Mouse (Mus musculus) lung, embryonic 14.5 days (tissue): ENCODE results near the gene Rras. TPM values are rescaled to one million over a fixed set of nuclear protein-coding genes. Genes with fewer than 3 reads are reported as not detected.

Experiments used
- ATAC-seq: fragments of 200-750 bp; cut with Nextera tagmentation; 2 replicates; pipeline ENCODE4 v1.8.0; 2017; ENCODE audit warnings: mild to moderate bottlenecking, moderate TSS enrichment, moderate library complexity; ENCODE audit not compliant: insufficient read depth
- DNase-seq: peaks from one replicate; pipeline ENCODE4 v3.0.0-alpha.2; 2015
- H3K27ac ChIP-seq: fragments of 300-500 bp; sonication (generic); 2 replicates; pipeline ENCODE4 v1.5.1; 2014; ENCODE audit warnings: low read depth, mild to moderate bottlenecking, moderate library complexity
- H3K27me3 ChIP-seq: fragments of 300-500 bp; sonication (generic); 2 replicates; pipeline ENCODE4 v1.6.1; 2014; ENCODE audit warnings: low read length, control low read depth; ENCODE audit not compliant: insufficient read depth
- H3K36me3 ChIP-seq: fragments of 300-500 bp; sonication (generic); 2 replicates; pipeline ENCODE4 v1.6.1; 2014; ENCODE audit warnings: control low read depth; ENCODE audit not compliant: insufficient read depth
- H3K4me1 ChIP-seq: fragments of 300-500 bp; sonication (generic); 2 replicates; pipeline ENCODE4 v1.6.1; 2014; ENCODE audit warnings: antibody characterized with exemption, control low read depth; ENCODE audit not compliant: insufficient read depth
- H3K4me2 ChIP-seq: fragments of 300-500 bp; sonication (generic); 2 replicates; pipeline ENCODE4 v1.6.1; 2014; ENCODE audit warnings: mild to moderate bottlenecking
- H3K4me3 ChIP-seq: fragments of 300-500 bp; sonication (generic); 2 replicates; pipeline ENCODE4 v1.5.1; 2014; ENCODE audit warnings: low read depth, low read length
- H3K9ac ChIP-seq: fragments of 300-500 bp; sonication (generic); 2 replicates; pipeline ENCODE4 v1.6.1; 2014
- H3K9me3 ChIP-seq: fragments of 300-500 bp; sonication (generic); 2 replicates; pipeline ENCODE4 v1.6.1; 2016; ENCODE audit warnings: low read depth, low read length, control low read depth
- CTCF ChIP-seq: IDR thresholded peaks from 2 replicates; pipeline ENCODE4 v1.5.1; 2016; ENCODE audit warnings: antibody characterized with exemption, low read depth
- WGBS: fragments of 180-500 bp; shearing (Covaris S2); extraction: QIAGEN DNeasy Blood & Tissue Kit; methylation state at CpG from one replicate; pipeline ENCODE4 v1.1.7; 2014; 5-methylcytosine and 5-hydroxymethylcytosine counted together
- polyA plus RNA-seq: library from polyadenylated mRNA; unstranded; fragments of >200 nt; fragmentation: Nextera tagmentation; extraction: Ambion mirVana; gene quantifications from 2 replicates; pipeline ENCODE4 v1.2.1, GENCODE M21; 2014

The Rras gene
- polyA plus RNA-seq, 1 experiment from 2014 or later = 46.2 TPM

GRCm38 (mm10) chr7:45025601-45026220 is 8.0 kb downstream of the Rras start:
- no peak for TF ChIP-seq CTCF

GRCm38 (mm10) chr7:45026256-45026655 is 8.5 kb downstream of the Rras start:
- DNase-seq (no peak), ATAC-seq (no peak)
- no peak overlapping the region for H3K4me2 ChIP-seq
- peaks cover 48% of the 10 kb centered on the region for H3K36me3 ChIP-seq
- no peaks in the 10 kb centered on the region for H3K9me3 ChIP-seq
- 67% methylated on average over 2 of the region's 2 CpGs for WGBS
- no peak overlapping the region for H3K4me3 ChIP-seq
- TF ChIP-seq CTCF = no peak
- no peak overlapping the region for H3K27ac ChIP-seq
- H3K4me1 ChIP-seq = no peaks in the 10 kb centered on the region
- H3K27me3 ChIP-seq = no peaks in the 10 kb centered on the region
- H3K9ac ChIP-seq = no peak overlapping the region

More at GRCm38 (mm10) chr7:45025601-45026220, 8.0 kb downstream of the Rras start:
- ATAC-seq (no peak), DNase-seq (peak; percentile 8)
- no peaks in the 10 kb centered on the region for H3K4me1 ChIP-seq
- peaks cover 42% of the 10 kb centered on the region for H3K36me3 ChIP-seq
- H3K4me2 ChIP-seq = no peak overlapping the region
- H3K27ac ChIP-seq = no peak overlapping the region
- H3K9me3 ChIP-seq = no peaks in the 10 kb centered on the region
- 64% methylated on average over 8 of the region's 8 CpGs for WGBS
- H3K27me3 ChIP-seq = no peaks in the 10 kb centered on the region
- no peak overlapping the region for H3K4me3 ChIP-seq
- no peak overlapping the region for H3K9ac ChIP-seq

GRCm38 (mm10) chr7:45027761-45028160 is 10.0 kb downstream of the Rras start:
- no peaks in the 10 kb centered on the region for H3K27me3 ChIP-seq
- TF ChIP-seq CTCF = no peak
- peaks cover 63% of the 10 kb centered on the region for H3K36me3 ChIP-seq
- ATAC-seq (no peak), DNase-seq (no peak)
- no peaks in the 10 kb centered on the region for H3K9me3 ChIP-seq
- WGBS = 80% methylated on average over 9 of the region's 9 CpGs
- no peaks in the 10 kb centered on the region for H3K4me1 ChIP-seq
- no peak overlapping the region for H3K27ac ChIP-seq
- no peak overlapping the region for H3K4me3 ChIP-seq
- H3K9ac ChIP-seq = no peak overlapping the region
- no peak overlapping the region for H3K4me2 ChIP-seq

- Histone ChIP-seq H3K4me1 (no peaks in the 10 kb centered on the region), H3K9me3 (no peaks in the 10 kb centered on the region), H3K36me3 (peaks cover 69% of the 10 kb centered on the region), H3K27ac (no peak overlapping the region), H3K4me2 (no peak overlapping the region), H3K4me3 (no peak overlapping the region), H3K9ac (no peak overlapping the region), H3K27me3 (no peaks in the 10 kb centered on the region)
- DNase-seq (no peak), ATAC-seq (no peak)
- no peak for TF ChIP-seq CTCF
- 87% methylated on average over 10 of the region's 11 CpGs for WGBS
Measured at GRCm38 (mm10) chr7:45028351-45028750, 10.6 kb downstream of the Rras start.

GRCm38 (mm10) chr7:45029995-45030394 is 12.2 kb downstream of the Rras start:
- no peak overlapping the region for H3K4me2 ChIP-seq
- no peak overlapping the region for H3K27ac ChIP-seq
- ATAC-seq (no peak), DNase-seq (no peak)
- no peak for TF ChIP-seq CTCF
- peaks cover 85% of the 10 kb centered on the region for H3K36me3 ChIP-seq
- H3K4me1 ChIP-seq = no peaks in the 10 kb centered on the region
- no peak overlapping the region for H3K9ac ChIP-seq
- H3K4me3 ChIP-seq = no peak overlapping the region
- no peaks in the 10 kb centered on the region for H3K27me3 ChIP-seq
- WGBS = 89% methylated on average over 6 of the region's 6 CpGs
- H3K9me3 ChIP-seq = no peaks in the 10 kb centered on the region

GRCm38 (mm10) chr7:45030857-45031256 is 13.1 kb downstream of the Rras start:
- TF ChIP-seq CTCF = no peak
- Histone ChIP-seq H3K4me1 (no peaks in the 10 kb centered on the region), H3K27ac (no peak overlapping the region), H3K36me3 (peaks cover 94% of the 10 kb centered on the region), H3K4me2 (no peak overlapping the region), H3K9ac (no peak overlapping the region), H3K27me3 (no peaks in the 10 kb centered on the region), H3K9me3 (no peaks in the 10 kb centered on the region), H3K4me3 (no peak overlapping the region)
- WGBS = 98% methylated on average over 8 of the region's 8 CpGs
- ATAC-seq (no peak), DNase-seq (no peak)

- no peak for DNase-seq
- Histone ChIP-seq H3K9ac (no peak overlapping the region), H3K4me3 (no peak overlapping the region), H3K4me1 (no peaks in the 10 kb centered on the region), H3K36me3 (peaks cover 99% of the 10 kb centered on the region), H3K27ac (no peak overlapping the region), H3K27me3 (no peaks in the 10 kb centered on the region), H3K4me2 (no peak overlapping the region), H3K9me3 (no peaks in the 10 kb centered on the region)
- WGBS = 93% methylated on average over 19 of the region's 19 CpGs
- TF ChIP-seq CTCF = no peak
- ATAC-seq = no peak
Measured at GRCm38 (mm10) chr7:45033722-45034359, 16.1 kb downstream of the Rras start.
